Comparison of ENCODE assay signal across 12 mouse cellular contexts in genomic region chr12:26809670-26810069, GRCm38 (mm10).
A peak's percentile ranks its signal among the peaks of the same experiment; 100 is the strongest.
DNase-seq lines count a peak whose midpoint lies in the region; ATAC-seq and TF ChIP-seq lines count a peak whose summit lies in the region.
"Had no signal": no experiment of that assay in that cellular context is flagged by ENCODE, and none has a peak within 500 bp of the region (broad histone marks: within the 10 kb centered on the region; RNA-seq: fewer than 3 reads in every experiment).

No protein-coding gene starts in this region.

- peak; percentile 1 for DNase-seq in kidney, adult 2 months
- DNase-seq in kidney, adult 8-10 months: no peak
- DNase-seq in ovary, postnatal 14 days (ENCODE audit: low spot score): peak; percentile 1
- DNase-seq in ovary, postnatal 36 days (ENCODE audit: low spot score): no peak
- DNase-seq in intestine, embryonic 14.5 days (ENCODE audit: low spot score): peak; percentile 66
- peak; percentile 11 for DNase-seq in telencephalon, adult 2 months (ENCODE audit: low read depth, low spot score)
- DNase-seq in lung, postnatal 0 days (ENCODE audit: low spot score): no peak
- no peak for DNase-seq in gastrocnemius, postnatal 25 days
- DNase-seq: cerebellum, adult 8-10 months had no signal

- H3K4me2 ChIP-seq in intestine, embryonic 14.5 days (ENCODE audit: low read length): peak overlapping the region; percentile 2; the same call in 1 of the 2 replicates
- H3K4me2 ChIP-seq in lung, postnatal 0 days (replicated peaks; ENCODE audit: low read depth, low read length): no peak overlapping the region
- H3K4me2 ChIP-seq: neural tube, embryonic 15.5 days had no signal

- ATAC-seq in intestine, embryonic 14.5 days (replicated peaks; ENCODE audit: low FRiP score, low TSS enrichment, low read depth): peak; percentile 64; the same call in 1 of the 2 replicates
- no peak for ATAC-seq in lung, postnatal 0 days
- ATAC-seq: forebrain, embryonic 16.5 days had no signal

- TF ChIP-seq EP300 in lung, postnatal 0 days (IDR thresholded peaks at IDR 0.05): no peak

- H3K36me3 ChIP-seq in kidney, adult 2 months (ENCODE audit: control insufficient read depth, insufficient read depth, low read length): no peaks in the 10 kb centered on the region
- no peaks in the 10 kb centered on the region for H3K36me3 ChIP-seq in intestine, embryonic 14.5 days (ENCODE audit: control insufficient read depth, insufficient read depth, low read length)
- H3K36me3 ChIP-seq in lung, postnatal 0 days (ENCODE audit: insufficient read depth, low read length): no peaks in the 10 kb centered on the region
- H3K36me3 ChIP-seq: neural tube, embryonic 15.5 days had no signal

- no peaks in the 10 kb centered on the region for H3K27me3 ChIP-seq in kidney, adult 2 months (replicated peaks; ENCODE audit: control insufficient read depth, insufficient read depth, low read length)
- no peaks in the 10 kb centered on the region for H3K27me3 ChIP-seq in intestine, embryonic 14.5 days (replicated peaks; ENCODE audit: control insufficient read depth, insufficient read depth, low read length)
- H3K27me3 ChIP-seq in lung, postnatal 0 days (replicated peaks; ENCODE audit: insufficient read depth, low read length): no peaks in the 10 kb centered on the region
- H3K27me3 ChIP-seq: neural tube, embryonic 15.5 days had no signal

- no peaks in the 10 kb centered on the region for H3K9me3 ChIP-seq in intestine, embryonic 14.5 days (ENCODE audit: control insufficient read depth, low read length)
- no peaks in the 10 kb centered on the region for H3K9me3 ChIP-seq in lung, postnatal 0 days (ENCODE audit: low read length)
- H3K9me3 ChIP-seq: neural tube, embryonic 15.5 days had no signal

- TF ChIP-seq POLR2A in kidney, adult 2 months (IDR thresholded peaks at IDR 0.05; ENCODE audit: low read depth, low read length): no peak

- H3K27ac ChIP-seq in kidney, adult 2 months (ENCODE audit: insufficient read depth, low read depth, low read length): no peak overlapping the region
- no peak overlapping the region for H3K27ac ChIP-seq in intestine, embryonic 14.5 days (ENCODE audit: low read depth)
- no peak overlapping the region for H3K27ac ChIP-seq in lung, postnatal 0 days (ENCODE audit: low read length)
- H3K27ac ChIP-seq: macrophage; neural tube, embryonic 15.5 days had no signal

- TF ChIP-seq CTCF in kidney, adult 2 months (conservative IDR thresholded peaks at IDR 0.05; ENCODE audit: insufficient read depth, insufficient read length, low read depth, low read length): no peak
- TF ChIP-seq CTCF in lung, postnatal 0 days (IDR thresholded peaks at IDR 0.05): no peak

- H3K9ac ChIP-seq in intestine, embryonic 14.5 days (ENCODE audit: low read length): no peak overlapping the region
- H3K9ac ChIP-seq in lung, postnatal 0 days (replicated peaks; ENCODE audit: low read depth): no peak overlapping the region
- H3K9ac ChIP-seq: neural tube, embryonic 15.5 days had no signal

- no peak overlapping the region for H3K4me3 ChIP-seq in kidney, adult 2 months (ENCODE audit: insufficient read depth, low read depth, low read length)
- no peak overlapping the region for H3K4me3 ChIP-seq in intestine, embryonic 14.5 days (ENCODE audit: low read depth, low read length)
- H3K4me3 ChIP-seq in lung, postnatal 0 days (ENCODE audit: low read depth, low read length): no peak overlapping the region
- H3K4me3 ChIP-seq: neural tube, embryonic 15.5 days had no signal

- no peaks in the 10 kb centered on the region for H3K4me1 ChIP-seq in kidney, adult 2 months (ENCODE audit: control insufficient read depth, insufficient read depth, low read length)
- peaks cover 5% of the 10 kb centered on the region for H3K4me1 ChIP-seq in intestine, embryonic 14.5 days (replicated peaks; ENCODE audit: control insufficient read depth, insufficient read depth, low read length)
- no peaks in the 10 kb centered on the region for H3K4me1 ChIP-seq in lung, postnatal 0 days (ENCODE audit: insufficient read depth, low read depth, low read length)

- WGBS in kidney, adult 2 months: 5% methylated on average over 4 of the region's 4 CpGs
- WGBS in intestine, embryonic 14.5 days: 4% methylated on average over 4 of the region's 4 CpGs
- WGBS in lung, postnatal 0 days: 5% methylated on average over 4 of the region's 4 CpGs

Comparison
In these comparisons a context has a peak if more than half of its experiments do, and no peak if none do; other contexts are left out.
1. DNase-seq: peak in kidney, adult 2 months (single experiment), ovary, postnatal 14 days (single experiment), intestine, embryonic 14.5 days (single experiment) and telencephalon, adult 2 months (single experiment); none in kidney, adult 8-10 months (0 of 2), ovary, postnatal 36 days (single experiment), lung, postnatal 0 days (single experiment) and gastrocnemius, postnatal 25 days (single experiment).